Mouse (Mus musculus): ENCODE measurements around the gene Wnt4.
A peak's percentile ranks its signal among the peaks of the same experiment; 100 is the strongest.

The Wnt4 gene

DNA sequence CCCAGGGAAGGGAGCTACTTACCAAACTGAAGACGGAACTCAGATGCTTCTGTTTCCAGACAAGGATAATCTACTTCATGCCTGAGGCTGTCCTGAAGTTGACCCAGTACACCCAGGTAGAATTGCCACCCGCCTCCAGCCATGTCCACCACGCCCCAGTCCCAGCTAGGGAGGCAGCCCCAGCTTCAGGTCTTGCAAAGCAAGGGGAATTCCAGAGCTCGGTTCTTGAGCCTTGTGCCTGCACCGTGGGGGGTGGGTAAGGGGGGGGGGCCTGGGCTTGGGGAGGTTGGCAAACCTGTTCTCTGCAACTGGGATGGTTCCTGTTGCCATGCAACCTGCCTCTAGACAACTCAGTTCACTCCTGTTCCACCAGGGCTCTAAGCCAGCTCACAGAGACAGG, 2.1 kb downstream of the Wnt4 start:
- no peak for DNase-seq (ENCODE audit: low read depth, low spot score)

DNA sequence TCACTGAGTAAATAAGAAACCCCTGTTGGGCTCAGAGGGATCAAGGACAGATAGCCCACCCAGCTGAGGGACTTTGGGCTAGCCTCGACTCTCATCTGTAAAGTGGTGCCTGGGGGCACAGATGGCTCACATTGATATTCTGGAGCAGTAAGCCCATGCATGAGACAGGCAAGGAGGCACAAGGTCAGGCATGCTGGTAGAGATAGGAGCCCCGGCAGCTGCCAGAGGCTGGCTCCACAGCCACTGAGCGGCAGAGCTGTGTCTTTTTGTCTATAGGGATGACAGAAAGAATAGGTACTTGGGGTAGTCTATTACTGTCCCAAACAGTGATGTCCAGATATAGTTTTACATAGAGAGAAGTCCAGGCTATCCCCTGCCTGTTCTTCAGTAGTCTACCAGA, 4.0 kb downstream of the Wnt4 start:
- DNase-seq (ENCODE audit: low read depth, low spot score), result no peak

DNA sequence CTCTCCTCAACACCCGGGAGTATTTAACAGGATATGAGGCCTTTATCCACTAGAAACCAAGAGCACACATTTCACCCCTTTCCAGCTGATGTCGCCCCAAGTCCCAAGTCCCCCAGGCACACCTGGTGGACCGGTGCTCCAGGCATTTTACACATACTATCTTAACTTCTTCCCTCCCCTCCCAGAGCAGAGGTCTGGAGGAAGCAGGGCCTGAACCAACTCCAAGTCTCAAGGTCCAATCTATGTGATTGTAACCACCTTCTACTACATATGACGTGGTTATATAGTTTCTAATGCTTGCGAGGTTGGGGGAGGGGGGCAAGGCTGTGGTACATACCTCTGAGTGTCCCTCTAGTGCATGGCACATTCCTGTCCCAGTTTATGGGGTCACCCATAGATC, 4.8 kb downstream of the Wnt4 start:
- no peak for DNase-seq (ENCODE audit: low read depth, low spot score)

DNA sequence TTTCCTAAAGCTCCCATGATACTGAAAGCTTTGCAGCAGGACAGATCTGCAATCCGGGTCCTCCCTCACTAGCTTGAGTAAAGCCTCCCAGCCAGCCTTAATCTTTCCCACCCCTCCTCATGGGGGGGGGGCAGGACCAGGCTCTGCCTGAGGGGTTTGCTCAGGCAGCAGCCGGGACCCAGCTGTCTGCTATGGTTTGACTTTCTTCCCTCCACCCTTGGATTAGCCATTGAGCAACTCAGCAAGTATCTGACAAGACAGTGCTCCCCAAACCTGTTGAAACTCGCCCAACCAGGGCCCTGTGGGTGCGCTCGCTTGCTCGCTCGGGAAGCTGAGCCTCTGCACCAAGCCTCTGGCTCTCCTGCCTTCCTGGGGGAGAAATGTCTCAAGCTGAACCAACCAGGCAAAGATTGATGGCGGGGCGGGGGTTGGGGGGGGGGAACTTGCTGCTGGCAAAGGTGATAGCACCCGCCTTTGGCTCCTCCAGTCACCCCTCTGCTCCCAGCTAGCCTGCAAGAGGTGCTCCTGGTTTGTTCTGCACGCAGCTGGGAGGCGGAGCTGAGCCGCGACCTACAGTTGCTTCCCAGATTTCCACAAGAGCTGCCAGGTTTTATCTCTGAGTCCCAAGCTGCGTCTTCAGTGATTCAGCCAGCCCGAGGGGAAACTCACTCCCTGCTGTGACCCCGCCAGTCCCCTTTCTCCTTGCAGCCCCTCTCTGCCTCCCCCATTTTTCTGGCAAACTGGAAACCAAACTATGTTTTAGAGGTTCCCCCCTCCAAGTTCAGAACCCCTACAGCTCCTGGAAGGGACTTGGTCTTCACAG, 5.5 kb downstream of the Wnt4 start:
- DNase-seq (ENCODE audit: low read depth, low spot score), result no peak

DNA sequence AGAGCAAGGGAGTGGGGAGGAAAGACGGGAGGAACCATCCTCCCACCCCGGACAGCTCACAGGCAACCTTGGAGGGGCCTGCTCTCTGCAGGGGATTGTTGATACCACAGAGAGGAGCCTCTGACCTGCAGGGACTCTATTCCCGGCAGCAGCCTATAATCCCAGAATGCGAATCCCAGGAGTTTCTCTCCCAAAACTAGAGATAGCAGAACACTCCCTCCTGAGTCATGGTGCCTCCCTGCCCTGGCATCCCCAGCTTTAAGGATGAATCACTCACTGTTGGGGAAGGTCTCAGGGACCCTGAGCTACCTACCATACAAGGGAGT, 6.1 kb downstream of the Wnt4 start:
- DNase-seq (ENCODE audit: low read depth, low spot score), result no peak

DNA sequence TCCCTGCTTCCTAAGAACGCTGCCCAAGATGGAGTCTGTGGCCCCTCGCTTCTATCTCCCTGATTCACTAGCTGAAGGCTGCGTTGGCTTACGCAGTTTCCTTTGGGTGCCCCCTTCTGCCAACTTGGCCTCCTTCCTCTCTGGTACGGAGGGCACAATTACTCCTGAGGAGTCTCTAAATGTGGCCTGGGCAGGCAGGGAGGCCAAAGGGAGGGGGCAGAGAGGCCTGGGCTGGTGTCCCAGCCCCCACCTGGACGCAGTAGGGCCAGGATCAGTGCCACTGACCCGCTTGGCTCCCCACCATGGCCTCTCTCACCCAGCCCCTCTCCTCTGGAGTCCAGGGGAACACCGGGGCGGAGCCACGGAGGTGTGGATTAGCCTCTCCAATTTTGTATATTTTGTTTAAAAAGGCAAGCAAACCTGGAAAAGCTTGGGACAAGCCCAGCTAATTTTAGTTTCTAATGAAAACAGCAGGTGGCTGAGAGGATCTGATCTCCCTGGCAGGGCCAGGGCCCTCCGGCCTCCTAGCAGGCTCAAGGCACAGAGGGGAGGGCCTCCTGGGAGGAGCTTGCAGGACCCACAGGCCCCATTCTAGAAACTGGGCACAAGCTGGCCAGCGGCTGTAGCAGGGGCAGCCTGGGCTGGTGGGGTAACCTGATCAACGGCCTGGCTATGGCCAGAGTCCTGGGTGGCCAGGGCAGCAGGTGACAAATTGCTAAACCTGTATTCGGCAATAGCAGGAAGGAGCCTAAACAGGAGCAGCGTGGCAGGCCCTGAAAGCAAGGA, 8.8 kb downstream of the Wnt4 start:
- DNase-seq (ENCODE audit: low read depth, low spot score), result no peak

DNA sequence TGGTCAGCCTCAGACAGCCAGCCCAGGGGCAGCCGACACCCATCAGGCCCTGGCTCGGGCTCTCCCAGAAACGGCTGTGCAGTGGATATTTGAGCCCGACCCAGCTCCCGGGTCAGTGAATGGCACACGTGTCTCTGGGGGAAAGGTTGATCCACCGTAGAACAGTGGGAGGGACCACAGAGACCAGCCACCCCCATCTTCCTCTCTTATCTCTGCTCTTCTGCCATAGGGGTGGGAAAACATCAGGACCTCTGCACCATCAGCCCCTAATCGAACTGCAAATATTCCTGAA, 9.3 kb downstream of the Wnt4 start:
- no peak for DNase-seq (ENCODE audit: low read depth, low spot score)

DNA sequence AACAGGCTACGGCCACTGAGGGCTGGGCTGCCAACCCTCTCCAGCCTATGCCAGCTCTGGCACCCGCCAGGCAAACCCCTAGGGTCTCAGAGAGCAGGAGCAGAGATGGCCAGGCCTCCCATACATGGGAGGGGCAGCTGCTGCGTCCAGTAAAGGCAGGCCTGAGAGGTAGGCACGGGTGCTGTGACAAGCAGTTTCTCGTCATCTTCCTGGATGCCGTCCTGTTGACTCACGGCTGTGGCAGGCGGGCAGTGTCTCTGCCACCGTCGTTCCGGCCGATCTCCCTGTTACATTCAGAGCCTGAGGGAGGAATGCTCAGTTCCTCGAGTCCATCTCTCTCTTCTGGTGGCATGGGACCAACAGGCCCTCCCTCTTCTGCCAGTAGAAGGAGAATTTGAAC, 9.9 kb downstream of the Wnt4 start:
- no peak for DNase-seq (ENCODE audit: low read depth, low spot score)

DNA sequence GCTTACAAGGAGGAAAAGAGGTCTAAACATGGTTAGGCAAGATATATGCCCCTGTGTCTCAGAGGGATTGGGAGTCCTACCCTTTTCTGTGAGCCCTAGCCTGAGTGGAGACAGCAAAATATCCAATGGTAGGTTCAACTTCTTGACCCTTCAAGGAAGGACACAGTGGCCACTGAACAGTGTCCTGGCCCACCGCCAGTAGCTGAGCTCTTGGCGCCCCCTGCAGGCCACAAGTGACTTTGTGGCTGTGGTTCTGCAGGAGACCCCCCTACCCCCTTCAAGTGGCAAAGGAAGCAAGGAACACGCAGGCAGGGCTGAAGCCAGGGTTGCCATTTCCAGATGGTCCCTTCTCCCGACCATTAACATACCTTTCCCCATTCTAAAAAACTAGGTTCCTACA, 10.5 kb downstream of the Wnt4 start:
- DNase-seq (ENCODE audit: low read depth, low spot score), result peak; percentile 50

DNA sequence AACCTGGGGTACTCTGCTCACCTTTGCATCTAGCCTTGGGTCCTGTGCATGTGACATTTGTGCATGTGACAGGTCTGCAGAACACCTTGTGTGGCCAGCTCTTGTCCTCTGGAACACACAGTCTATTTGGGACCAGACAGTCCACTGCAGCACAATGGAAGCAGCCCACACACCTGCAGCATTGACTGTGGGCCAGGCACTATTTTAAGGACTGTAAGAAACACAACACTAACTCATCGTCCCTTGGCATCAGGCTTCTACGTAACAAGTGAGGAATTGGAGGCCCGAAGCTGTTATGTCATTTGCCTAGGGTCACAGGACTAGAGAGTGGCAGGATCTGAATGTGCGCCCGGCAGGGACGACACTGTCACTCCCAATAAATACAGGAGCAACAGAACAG, 12.4 kb downstream of the Wnt4 start:
- DNase-seq (ENCODE audit: low read depth, low spot score), result no peak

DNA sequence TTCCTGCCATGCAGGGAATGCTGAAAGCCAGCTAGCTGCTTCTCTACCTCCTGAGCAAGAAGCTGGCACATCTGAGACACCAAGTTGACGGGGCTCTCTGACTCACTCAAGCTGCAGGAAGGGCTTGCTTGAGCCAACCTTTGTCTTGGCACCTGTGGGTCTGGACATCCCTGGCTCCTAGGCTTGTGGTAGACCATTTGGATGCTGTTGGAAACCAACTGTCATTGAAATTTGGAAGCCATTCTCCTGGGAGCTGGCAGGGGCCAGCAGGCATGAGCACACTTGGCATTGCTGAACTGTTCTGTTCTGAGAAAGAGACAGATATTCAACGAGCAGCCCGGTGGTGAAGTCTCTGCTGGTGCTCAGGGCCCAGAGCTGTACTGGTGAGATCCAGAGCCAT, 13.0 kb downstream of the Wnt4 start:
- no peak for DNase-seq (ENCODE audit: low read depth, low spot score)

DNA sequence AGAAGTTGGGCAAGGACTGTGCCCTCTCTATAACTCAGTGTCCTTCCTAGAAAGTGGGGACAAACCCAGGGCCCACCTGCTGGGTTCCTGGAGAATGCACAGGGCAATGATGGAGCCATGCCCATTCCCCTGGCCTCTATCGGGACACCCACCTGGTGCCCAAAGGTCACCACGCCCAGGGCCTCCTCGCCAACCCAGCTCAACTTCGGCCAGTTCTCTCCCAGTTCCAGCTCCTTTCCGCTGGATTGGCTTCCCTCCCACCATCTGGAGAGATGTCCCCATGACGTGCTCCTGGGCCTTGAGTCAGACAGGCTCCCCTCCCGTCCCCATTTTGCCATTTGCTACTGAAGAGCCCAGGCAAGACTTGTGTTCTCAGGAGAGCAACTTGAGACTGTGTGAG, 15.3 kb downstream of the Wnt4 start:
- no peak for DNase-seq (ENCODE audit: low read depth, low spot score)

DNA sequence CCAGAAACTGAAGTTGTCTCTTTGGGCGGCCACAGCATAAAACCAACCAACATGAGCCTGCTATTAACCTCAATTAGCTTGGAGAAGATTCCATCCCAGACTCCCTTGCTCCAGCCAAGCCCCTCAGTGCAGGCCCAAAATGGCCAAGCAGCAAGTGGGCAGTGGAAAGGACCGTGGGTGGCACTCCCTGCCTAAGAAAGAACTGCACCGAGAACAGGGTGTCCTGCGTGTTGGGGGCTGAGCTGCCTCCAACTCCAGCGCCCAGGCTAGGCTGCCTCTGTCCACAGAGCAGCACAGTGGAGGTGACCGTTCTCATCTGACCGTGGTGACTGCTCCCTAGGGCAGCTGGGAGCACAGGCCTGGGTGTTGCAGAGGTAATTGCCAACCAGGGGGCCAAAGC, 16.7 kb downstream of the Wnt4 start:
- no peak for DNase-seq (ENCODE audit: low read depth, low spot score)

DNA sequence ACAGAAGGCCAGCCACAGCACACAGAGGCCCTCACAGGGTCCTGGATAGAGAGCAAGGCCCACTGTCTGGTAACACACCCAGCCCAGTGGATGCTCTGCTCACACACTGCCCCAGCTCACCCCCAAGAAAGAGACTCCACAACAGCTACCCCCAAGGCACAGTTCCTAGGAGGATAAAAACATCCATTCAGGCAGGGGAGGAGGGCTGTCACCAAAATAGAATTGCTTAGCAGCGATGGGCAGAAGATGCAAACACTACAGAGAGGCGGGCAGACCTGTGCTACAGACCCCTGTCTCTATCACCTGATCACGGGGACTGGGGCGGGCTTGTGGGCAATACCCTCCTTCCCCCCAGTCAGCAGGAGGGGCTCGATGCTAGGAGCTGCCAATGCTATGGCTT, 17.2 kb downstream of the Wnt4 start:
- DNase-seq (ENCODE audit: low read depth, low spot score), result no peak

DNA sequence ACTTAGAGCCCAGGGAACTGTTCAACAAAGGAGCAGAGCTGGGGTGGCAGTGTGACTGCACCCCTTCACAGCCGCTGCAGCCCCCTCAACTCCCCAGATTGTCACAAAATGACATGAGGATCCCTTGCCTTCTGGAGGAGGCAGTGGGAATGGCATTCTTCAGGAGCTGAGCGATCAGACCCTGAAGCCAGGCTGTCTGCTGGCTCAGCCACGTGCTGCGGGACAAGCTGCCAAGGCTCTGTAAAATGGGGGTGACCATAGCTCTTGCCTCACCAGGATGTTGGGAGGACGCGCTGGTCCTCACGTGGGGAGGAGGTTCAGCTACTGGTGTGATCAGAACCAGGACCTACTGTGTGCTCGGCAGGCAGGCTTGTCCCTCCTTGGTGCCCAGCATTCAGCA, 17.7 kb downstream of the Wnt4 start:
- DNase-seq (ENCODE audit: low read depth, low spot score), result no peak

DNA sequence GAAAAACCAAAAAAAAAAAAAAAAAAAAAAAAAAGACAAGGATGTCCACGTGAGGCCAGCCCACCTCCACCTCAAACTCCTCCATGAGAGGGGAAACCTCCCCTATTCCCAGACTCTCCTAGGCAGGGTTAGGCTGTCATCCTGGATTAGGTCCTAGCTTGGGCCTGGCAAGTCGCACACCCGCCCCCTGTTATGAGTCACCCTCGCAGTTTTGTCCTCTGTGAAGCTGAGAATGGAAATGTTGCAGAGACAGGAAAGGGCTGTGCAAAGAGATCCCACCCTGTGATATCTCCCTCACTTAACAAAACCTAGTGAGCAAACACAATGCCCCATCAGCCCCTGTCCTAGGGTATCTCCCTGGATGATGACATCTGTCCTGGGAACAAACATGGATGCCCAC, 20.3 kb downstream of the Wnt4 start:
- no peak for DNase-seq (ENCODE audit: low read depth, low spot score)

DNA sequence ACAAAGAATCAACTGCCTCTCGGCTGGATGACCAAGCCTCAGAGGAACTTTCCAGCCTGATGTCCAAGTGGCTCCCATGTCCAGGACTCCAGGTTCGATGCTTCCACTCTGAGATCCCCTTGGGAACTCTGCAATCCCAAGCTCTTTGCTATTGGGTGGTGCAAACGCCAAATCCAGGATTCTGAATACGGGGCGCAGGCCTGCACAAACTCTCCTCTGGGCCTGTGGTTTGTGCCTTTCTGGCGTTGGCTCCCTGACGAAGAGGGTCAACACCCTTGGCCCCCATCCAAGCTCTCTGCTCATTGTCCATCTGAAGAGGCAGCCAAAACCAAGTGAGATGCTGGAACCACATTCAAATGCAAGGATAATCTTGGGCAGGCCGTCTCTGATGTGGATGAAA, 21.1 kb downstream of the Wnt4 start:
- no peak for DNase-seq (ENCODE audit: low read depth, low spot score)

DNA sequence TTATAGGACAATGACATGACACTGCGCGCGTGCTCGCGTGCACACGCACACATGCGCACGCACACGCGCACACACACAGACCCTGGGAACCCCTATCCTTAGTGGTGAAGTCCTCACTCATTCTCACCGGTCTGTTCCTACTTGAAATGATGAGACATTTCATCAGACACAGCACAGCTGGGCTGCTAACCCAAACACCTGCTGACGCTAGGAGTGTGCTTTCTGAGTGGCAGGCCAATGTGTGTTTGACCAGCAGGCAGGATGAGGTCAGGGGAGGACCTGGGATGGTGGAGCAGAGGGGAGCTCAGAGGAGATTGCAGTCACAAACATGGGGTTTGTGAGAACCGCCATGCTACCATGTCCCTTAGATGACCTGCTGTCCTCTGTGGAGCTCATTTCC, 22.9 kb downstream of the Wnt4 start:
- no peak for DNase-seq (ENCODE audit: low read depth, low spot score)

DNA sequence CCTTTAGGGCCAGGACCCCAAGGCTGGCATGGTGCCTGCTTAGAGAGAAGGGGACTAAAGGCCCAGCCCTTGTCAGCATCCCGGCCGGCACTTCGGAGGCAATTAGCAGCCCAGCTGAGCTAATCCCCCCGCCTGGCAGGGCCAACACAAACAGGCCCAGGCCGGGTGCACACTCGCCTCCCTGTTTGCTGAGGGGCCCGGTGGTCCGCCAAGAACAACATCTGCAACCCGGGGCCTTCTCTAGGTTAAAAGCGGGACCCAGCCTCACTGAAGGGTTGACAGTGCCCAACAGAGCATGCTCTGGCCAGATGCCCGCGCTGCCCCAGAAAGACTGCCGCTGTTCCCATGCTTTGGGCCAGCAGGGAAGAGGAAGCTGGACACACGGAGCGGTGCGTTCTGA, 24.3 kb downstream of the Wnt4 start:
- DNase-seq (ENCODE audit: low read depth, low spot score), result no peak

DNA sequence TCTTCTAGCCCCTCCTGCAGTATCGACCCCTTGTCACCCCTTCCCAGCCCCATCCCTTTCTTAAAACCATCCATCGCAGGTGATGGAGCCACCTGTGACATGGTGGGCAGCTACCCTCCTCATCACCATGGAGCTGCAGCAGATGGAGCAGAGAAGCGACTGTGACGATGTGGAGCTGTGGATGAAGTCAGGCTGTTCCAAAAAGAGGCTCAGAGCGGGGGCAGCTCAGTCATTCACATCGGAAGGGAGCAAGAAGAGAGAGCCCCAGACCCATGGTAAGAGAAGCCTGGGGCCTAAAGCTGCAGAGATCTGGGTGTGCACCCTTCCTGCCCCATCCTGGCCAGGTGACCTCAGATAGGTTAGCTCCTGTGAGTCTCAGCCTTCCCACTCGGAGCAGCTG, 26.8 kb downstream of the Wnt4 start:
- no peak for DNase-seq (ENCODE audit: low read depth, low spot score)

DNA sequence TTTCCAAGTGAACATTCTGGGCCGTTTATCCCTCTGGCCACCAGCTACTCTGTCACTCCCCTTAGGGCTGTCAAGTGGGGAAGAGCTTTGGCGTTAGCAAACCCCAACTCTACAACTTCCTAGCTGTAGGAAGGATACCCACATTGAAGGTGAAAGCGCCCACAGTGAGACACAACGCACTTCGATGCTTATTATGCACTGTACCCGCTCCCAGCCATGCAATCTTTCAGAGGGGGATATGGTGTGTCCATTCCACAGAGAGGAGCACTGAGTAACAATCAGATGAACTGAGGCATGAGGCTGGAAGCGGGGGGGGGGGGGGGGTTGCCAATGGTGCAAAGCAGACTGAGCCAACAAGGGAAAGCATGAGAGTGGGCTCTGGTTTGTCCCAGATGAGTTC, 27.8 kb downstream of the Wnt4 start:
- no peak for DNase-seq (ENCODE audit: low read depth, low spot score)

DNA sequence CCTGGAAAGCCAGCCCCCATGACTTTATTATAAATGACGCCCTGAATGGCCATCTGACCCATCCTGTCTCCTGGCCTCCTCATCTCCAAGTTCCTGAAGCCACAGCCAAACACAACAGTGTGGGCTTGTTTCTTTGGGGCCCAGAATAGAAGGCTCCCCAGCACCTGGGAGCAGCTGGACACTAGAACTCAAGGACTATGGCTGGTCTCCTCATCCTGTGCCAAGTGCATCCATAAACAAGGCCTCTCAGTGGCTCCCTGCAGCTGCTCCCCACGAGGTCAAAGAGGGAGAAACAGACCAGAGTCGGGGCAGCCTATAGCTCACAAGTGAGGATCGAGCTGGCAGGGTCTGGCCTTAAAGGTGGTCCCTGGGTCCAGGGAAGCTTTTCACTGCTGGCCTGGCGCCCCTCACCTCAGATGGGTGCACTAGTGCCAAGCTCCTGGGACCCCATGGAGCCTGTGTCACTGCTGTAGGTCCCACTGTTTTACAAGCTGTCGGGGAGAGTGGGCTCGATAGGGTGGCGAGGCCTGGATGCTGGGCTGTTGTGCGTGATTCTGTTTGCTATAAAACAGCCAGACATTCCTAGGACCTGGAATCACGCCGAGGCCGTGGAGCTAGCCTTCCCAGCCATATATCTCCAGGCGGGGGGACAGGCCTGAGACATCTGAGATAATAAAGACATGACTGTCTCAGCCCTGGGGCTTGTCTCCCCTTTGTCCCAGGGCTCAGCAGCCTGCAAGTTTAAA, 28.7 kb downstream of the Wnt4 start:
- DNase-seq (ENCODE audit: low read depth, low spot score), result no peak

DNA sequence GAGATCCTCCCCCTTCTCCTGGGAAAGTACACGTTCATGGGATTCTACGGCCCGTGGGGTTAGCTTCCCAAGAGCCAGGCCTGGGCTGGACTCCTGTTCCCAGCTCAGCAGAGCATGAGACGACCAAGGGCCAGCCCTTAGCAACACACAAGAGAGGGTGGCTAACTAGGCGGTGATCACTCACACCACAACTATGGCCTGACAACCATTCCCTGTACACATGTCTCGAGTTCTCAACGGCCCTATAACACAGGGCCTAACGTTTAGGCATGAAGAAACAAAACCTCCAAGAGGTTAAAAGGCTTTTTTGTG, 29.2 kb downstream of the Wnt4 start:
- DNase-seq (ENCODE audit: low read depth, low spot score), result no peak
